Mouse (Mus musculus): ENCODE results near the gene L3mbtl3.

DNA sequence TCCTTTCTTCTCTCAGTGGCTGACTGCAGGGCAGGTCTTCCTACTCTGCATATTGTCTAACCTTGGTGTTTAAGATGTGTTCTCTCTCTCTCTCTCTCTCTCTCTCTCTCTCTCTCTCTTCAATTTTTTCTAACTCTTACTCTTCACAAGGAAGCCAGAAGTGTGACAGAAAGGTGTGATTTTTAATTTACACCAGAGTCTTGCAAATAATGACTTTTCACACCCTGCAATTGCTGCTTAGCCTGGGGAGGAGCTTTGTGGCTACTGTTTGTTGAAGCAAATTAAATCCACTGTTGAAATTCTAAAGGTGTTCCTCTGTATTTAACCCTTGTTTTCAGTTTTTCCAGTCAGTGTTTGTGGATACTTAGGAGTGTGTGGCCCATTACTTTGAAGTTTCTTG, 147.6 kb downstream of the L3mbtl3 start:
- no peak for TF ChIP-seq CTCF (IDR thresholded peaks at IDR 0.05)
- no peak for TF ChIP-seq POLR2A (IDR thresholded peaks at IDR 0.05; ENCODE audit: insufficient read depth, low read depth, low read length)

All from heart, adult 2 months (tissue).